Mouse (Mus musculus) layer of hippocampus, postnatal 10 days (tissue): ENCODE measurements around the gene Gstt3. TPM values are rescaled to one million over a fixed set of nuclear protein-coding genes. Genes with fewer than 3 reads are reported as not detected.
"Not testable (repeated sequence)": the region's sequence is repeated elsewhere in the genome, so short reads cannot be mapped to it uniquely, and the experiment has no call there.

Source experiments
- DNase-seq, 2 experiments: peaks; one replicate each; pipeline ENCODE4 v3.0.0; 2021; ENCODE audit warnings: low spot score in 2 of 2
- total RNA-seq, 2 experiments: library from RNA; stranded (reverse); gene quantifications; 2 replicates each; pipeline ENCODE4 v1.2.3; 2021

Gstt3 gene
- total RNA-seq, 2 experiments from 2014 or later: 0.96 to 0.98 TPM

GRCm38 (mm10) chr10:75785442-75785841 is 4.2 kb upstream of the Gstt3 start:
- DNase-seq: no peak

- no peak for DNase-seq
Measured at GRCm38 (mm10) chr10:75779206-75780174, 1.7 kb downstream of the Gstt3 start.

DNA sequence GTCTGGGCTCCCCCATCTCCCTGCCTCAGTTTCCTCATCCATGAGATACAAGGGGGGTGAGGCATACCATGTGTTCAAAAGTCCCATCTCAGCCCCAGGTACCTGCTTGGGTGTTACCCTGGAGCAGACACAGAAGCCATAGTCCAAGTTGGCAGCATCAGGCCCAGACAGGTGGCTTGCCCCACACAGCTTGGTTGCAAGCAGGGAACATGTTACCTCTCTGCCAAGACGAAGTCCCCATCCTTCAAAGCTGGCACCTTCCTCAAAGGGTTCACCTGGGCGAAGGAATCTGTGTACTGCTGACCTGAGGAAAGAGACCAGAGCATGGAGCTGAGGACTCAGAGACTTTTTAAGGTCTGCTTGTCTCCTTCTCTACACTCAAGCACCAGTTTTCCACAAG is 3.3 kb downstream of the Gstt3 start:
- no peak for DNase-seq

DNA sequence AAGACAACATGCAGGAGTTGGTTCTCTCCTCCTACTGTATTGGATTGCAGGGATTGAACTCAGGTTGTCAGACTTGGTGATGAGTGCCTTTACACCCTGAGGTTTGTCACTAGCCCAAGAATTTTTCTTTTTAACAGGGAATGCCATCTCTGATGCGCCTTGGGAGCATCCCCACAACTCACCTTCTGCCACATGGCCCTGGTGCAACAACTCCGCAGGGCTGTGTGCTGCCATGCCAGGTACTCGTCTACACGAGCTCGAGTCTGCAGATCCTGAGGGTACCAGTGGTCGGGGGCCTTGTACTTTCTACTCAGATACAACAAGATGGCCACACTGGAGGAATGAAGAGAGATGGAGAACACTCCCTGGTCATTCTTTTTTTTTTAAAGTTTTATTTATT is 4.7 kb downstream of the Gstt3 start:
- DNase-seq: no peak

- no peak for DNase-seq
Measured at GRCm38 (mm10) chr10:75774587-75774986, 6.6 kb downstream of the Gstt3 start.

- no peak for DNase-seq
Measured at GRCm38 (mm10) chr10:75774102-75774501, 7.1 kb downstream of the Gstt3 start.

DNA sequence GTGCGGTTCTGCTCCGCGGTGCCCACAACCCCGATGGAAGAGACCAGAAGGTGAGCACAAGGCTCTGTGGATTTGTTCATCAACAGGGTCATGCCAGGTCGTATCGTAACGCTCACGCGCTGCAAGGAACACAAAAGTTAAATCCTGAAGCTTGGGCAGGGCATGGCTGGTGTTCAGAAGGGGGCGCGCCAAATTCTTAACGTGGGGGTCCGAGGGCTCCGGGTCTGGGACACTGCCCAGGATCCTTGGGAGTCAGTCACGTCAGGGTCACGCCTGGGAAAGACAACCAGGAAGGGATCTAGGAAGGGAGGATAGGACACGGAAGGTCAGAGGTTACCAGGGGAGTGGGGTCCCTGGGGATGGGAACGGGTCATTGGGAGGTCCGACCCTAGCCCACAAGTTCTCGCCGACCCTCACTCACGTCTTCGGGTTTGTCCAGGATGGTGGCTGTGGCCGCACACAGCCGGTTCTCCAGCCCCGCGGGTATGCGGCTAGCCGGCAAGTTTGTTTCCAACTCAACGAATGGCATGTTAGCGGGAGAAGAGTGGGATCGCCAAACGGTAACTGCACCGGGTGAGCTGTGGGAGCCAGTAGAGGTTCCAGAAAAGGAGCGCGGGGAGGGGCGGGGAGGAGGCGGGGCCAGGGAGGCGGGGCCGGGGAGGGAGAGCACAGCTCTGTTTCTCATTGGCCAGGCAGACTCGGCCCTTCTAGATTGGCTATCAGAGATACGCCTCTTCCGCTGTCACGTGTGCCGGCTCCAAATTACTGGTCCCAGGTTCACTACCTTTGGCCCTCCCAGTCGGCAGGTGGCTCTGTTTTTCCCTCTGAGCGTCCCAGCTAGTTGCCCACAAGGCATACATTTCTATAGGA is 8.2 kb downstream of the Gstt3 start, which contains the start of gene Ddt:
Gene Ddt, minus strand, starts transcription at position 620 of the 870 bp plus-strand sequence.
- DNase-seq: peak; percentile 74 to 83

- not testable (repeated sequence) for DNase-seq
Measured at GRCm38 (mm10) chr10:75767756-75768155, 13.5 kb downstream of the Gstt3 start.

DNA sequence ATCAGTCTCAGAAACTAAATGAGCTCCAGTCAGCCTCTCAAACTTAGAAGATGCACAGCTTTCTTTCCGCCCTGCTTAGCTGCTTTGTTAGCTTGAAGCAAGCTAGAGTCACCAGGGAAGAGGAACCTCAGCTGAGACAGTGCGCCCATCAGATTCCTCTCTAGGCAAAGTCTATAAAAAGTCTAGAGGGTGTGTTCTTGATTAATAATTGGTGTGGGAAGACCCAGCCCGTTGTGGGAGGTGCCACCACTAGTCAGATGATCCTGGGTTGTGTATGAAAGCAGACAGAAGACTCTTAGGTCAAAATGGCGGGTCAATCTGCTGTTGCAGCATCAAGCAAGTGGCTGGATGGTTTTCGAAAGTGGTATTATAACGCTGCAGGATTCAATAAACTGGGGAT is 14.4 kb downstream of the Gstt3 start:
- no peak for DNase-seq

DNA sequence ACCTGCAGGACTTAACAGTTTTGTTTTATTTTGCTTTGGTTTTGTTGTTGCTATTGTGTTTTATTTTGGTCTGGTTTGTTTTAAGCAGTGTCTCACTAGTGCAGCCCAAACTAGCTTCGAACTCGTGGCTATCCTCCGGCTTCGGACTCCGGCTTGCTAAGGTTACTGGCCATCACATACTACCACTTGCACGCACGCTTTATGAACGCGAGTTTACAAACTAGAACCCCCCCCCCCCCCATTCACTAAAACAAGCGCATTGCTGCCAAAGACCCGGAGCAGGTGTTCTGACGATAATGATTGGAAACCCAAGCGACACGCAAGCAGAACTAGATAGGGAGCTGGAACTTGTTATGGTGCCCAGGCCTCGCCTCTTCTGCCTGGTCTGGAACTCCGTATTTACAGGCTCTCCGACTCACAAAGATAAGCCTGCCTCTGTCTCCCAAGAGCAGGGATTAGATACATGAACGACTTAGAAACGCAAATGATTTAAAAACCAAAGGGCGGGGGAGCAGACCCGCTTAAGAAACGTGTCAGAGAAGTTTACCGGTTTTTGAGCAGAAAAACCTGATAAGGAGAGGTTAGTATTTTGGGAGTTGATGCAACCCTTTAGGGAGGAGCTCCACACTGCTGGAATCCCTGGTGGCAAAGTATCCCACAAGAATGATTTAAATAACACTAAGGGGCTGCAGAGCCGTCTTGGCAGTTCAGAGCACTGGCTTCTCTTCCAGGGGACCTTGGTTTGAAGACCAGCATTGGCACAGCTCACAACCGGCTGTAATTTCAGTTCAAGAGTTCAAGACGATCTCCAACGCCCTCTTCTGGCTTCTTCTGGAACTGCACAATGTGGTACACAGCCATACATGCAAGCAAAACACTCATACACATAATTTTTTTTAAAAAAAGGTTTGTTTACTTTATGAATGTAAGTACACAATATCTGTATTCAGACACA is 16.4 kb downstream of the Gstt3 start:
- peak; percentile 69 to 74 for DNase-seq

DNA sequence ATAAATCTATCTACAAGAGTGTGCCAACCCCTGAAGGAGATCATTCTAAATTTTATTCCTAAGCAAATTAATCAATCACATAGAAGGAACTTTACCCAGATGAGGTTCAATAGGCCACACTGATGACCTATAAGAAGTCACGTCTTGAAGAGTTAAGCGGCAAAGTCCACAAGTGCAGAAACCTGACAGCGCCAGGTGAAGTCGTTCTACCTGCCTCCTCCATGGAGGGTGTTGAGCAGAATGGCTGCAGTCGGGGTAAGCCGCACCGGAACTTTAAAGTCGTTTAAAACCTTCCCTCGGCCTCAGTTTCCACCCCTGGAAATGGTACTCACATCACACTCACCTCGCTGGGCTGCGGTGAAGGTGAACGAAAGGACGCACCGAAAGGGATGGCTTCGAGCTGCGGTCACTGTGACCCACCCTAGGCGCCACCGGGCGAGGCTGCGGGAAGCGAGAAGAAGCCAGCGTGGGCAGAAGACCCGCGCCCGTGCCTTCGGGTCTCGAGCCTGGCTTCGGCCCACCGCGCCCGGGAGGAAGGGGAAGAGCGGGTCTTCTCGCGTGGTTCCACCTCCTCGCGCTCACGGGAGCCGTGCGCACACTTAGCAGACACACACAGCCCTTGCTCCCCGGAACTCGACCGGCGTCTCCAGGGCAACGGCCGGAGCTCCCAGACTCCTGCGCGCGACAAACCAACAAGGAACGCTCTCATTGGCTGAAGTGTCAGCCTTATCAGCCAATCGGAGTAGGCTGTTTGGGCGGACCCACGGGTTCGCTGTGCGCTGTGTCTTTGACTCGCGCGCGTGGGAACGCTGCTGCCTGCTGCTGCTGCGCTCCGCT is 17.3 kb downstream of the Gstt3 start, which contains the start of gene Cabin1:
Gene Cabin1, minus strand, starts transcription at position 660 of the 837 bp plus-strand sequence.
- peak; percentile 98 for DNase-seq

- DNase-seq: no peak
Measured at GRCm38 (mm10) chr10:75762413-75762812, 18.8 kb downstream of the Gstt3 start.

DNA sequence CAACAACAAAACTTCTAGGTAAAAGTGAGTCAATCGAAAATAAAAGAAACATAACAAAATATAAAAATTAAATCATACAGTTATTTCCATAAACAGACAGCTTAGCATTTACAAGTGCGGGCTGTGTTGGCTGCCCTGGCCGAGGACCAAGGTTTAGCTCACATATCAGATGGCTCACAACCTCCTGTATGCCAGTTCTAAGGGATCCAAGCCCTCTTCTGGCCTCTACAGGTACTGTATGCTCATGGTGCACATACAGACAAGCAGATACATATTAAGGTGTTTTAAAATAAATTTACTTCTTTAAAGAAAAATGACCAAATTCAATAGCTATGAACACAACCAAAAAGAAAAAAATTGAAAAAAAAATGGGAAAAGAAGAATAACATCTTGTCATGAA is 20.9 kb downstream of the Gstt3 start:
- no peak for DNase-seq

DNA sequence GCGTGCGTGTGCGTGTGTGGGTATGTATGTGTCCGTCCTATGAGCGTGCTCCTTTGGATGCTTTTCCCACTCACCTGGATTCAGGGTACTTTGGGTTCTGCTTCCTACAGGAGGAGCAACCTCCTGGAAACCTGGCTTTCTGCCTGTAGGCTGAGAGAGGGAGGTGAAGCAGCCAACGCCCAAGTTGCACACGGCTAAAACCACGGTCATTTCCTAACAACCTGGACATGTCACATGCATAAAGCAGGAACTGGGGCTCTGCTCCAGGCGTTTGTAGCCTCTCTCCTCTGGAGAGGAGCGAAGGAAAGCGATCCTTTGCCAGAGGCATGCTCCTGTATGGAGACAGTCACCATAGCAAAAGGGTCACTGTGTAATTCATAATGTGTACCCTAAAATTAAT is 24.5 kb downstream of the Gstt3 start:
- DNase-seq: no peak

GRCm38 (mm10) chr10:75744017-75744416 is 37.2 kb downstream of the Gstt3 start:
- DNase-seq: peak; percentile 88 to 90

DNA sequence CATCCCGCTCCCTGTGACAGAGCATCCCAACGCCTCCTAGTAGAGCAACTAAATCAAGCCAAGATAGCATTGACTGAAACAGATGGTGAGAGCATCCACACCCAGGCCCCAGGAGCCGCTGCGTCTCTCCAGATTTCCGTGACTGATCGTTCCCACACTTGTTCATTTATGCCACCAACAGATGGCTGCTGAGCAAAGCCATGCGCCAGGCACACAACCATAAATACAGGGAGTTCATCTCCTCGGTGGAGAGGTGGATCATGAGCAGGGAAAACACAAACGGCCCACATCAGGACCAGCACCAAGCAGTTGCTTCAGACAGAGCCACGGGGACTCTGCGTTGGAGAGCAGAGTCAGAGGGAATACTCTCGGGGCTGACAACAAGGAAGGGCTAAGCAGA is 37.8 kb downstream of the Gstt3 start:
- DNase-seq: peak in 1 of 2 experiments; percentile 43

DNA sequence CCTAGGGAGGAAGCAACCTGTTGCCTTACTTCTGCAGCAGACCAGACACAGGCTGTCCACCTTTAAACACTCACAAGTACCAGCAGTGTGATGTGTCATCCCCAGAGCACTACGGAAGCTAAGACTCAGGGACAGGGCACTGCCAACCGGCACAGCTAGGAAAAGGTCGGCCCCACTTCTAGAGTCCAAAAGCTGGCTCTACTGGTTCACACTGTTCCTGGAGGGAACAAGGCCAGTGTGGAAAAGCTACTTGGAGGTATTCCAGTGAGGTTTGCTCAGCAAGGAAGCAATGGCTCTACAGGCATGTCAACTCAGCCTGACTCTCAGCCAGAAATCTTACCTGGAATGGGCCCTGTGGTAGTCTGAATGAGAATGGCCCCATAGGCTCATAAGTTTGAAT is 40.3 kb downstream of the Gstt3 start:
- DNase-seq: no peak

GRCm38 (mm10) chr10:75725449-75725848 is 55.8 kb downstream of the Gstt3 start:
- DNase-seq: no peak
